Mouse (Mus musculus) E14TG2a.4 (cell line): ENCODE measurements around the gene A130010J15Rik.

Source experiments
- H3K27me3 ChIP-seq: 2 replicates; pipeline ENCODE4 v1.6.1; 2014; ENCODE audit warnings: low read length, control low read depth; ENCODE audit not compliant: insufficient read depth
- H3K36me3 ChIP-seq: 2 replicates; pipeline ENCODE4 v1.6.1; 2014; ENCODE audit warnings: low read length, control low read depth; ENCODE audit not compliant: insufficient read depth
- H3K4me1 ChIP-seq: replicated peaks from 2 replicates; pipeline ENCODE4 v1.6.1; 2014; ENCODE audit warnings: low read depth, low read length, control low read depth
- H3K4me3 ChIP-seq: replicated peaks from 2 replicates; pipeline ENCODE4 v1.5.1; 2014; ENCODE audit warnings: mild to moderate bottlenecking, low read length
- H3K9me3 ChIP-seq: 2 replicates; pipeline ENCODE4 v1.6.1; 2014; ENCODE audit warnings: low read length, control low read depth
- CTCF ChIP-seq: conservative IDR thresholded peaks from 2 replicates; pipeline ENCODE4 v1.5.1; 2014; ENCODE audit warnings: low read length
- NANOG ChIP-seq: IDR thresholded peaks from 2 replicates; pipeline ENCODE4 v1.6.1; 2014; ENCODE audit warnings: borderline replicate concordance, low read length, mixed read lengths
- POU5F1 ChIP-seq: IDR thresholded peaks from 2 replicates; pipeline ENCODE4 v1.6.1; 2014; ENCODE audit warnings: low read length, borderline replicate concordance

The A130010J15Rik gene

DNA sequence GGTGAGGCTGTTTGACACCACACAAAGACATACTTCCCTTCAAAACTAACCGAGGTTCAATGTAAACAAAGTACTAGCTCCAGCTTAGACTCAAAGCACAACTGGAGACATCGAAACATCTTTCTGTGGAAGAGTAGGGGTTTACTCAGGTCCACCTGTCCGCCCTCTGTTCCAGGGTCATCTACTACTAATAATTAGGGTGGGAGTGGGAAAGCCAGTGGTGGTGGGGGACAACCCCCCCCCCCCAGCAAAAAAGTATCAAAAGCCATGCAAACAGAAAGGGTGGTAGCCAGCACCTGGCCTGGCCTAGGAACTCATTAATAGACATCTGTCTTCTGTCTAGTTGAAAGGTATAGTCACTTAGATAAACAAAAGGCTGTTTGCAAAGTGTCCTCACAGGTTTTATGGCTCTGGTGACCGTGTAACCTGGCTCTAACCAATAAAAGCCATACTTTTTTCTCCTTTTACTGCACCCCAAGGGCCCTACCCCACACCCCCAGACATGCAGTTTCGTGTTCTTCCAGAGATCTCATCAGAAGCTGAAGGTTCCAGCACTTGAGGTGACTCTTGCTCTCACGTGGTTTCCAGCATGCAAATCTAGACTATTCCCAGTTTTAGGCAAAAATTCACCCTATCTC lies 36.4 kb upstream of the A130010J15Rik start:
- Histone ChIP-seq H3K9me3 (no peaks in the 10 kb centered on the region), H3K4me3 (no peak overlapping the region), H3K4me1 (peaks cover 39% of the 10 kb centered on the region), H3K36me3 (peaks cover 19% of the 10 kb centered on the region), H3K27me3 (peaks cover 9% of the 10 kb centered on the region; the same call in 1 of the 2 replicates)
- TF ChIP-seq CTCF: no peak
- no peak for TF ChIP-seq POU5F1
- no peak for TF ChIP-seq NANOG

DNA sequence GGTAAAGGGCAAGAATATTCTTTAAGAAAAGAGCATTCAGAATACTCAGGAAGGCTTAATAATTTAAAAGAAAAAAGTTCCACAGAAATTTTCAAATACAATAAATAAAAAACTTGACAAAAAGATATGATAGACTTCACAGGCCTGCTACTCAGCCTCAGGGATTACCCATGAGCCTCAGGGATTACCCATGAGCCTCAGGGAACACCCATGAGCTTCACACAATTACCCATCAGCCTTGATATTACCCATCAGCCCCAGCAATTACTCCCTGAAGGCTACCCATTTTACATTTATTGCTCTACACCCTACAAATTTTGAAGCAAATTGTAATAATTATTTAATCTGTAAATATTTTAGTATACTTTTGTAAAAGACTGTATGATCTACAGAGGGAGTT lies 35.5 kb upstream of the A130010J15Rik start:
- Histone ChIP-seq H3K9me3 (no peaks in the 10 kb centered on the region), H3K36me3 (peaks cover 10% of the 10 kb centered on the region), H3K4me3 (no peak overlapping the region), H3K4me1 (peaks cover 29% of the 10 kb centered on the region), H3K27me3 (peaks cover 10% of the 10 kb centered on the region; the same call in 1 of the 2 replicates)
- no peak for TF ChIP-seq POU5F1
- TF ChIP-seq CTCF: no peak
- TF ChIP-seq NANOG: no peak

- TF ChIP-seq CTCF: peak; percentile 84
- TF ChIP-seq NANOG: no peak
- H3K36me3 ChIP-seq: no peaks in the 10 kb centered on the region
- H3K4me3 ChIP-seq: no peak overlapping the region
- peaks cover 20% of the 10 kb centered on the region for H3K27me3 ChIP-seq
- H3K9me3 ChIP-seq: no peaks in the 10 kb centered on the region
- H3K4me1 ChIP-seq: peaks cover 16% of the 10 kb centered on the region
Observed at GRCm38 (mm10) chr1:193133726-193134125, 34.1 kb upstream of the A130010J15Rik start.

DNA sequence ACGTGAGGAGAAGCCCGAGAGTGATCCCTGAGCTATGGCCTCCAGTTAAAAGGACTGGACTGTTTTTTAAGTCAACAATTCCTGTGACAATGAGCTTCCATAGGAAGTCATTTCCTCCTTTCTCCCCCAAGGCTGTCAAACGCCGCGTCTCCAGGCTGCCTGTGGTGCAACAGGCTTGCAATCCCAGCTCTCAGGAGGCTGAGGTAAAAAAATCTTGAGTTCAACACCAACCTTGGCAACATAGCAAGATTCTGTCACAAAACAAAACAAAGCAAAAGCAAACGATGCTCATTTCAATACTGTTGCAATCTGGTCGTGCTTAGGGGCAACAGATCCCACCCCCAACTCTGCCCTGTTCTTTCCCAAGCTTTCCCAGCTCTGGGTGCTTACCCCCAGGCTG lies 29.8 kb upstream of the A130010J15Rik start:
- TF ChIP-seq POU5F1 (no peak), CTCF (no peak), NANOG (no peak)
- no peaks in the 10 kb centered on the region for H3K36me3 ChIP-seq
- H3K4me3 ChIP-seq: no peak overlapping the region
- H3K9me3 ChIP-seq: no peaks in the 10 kb centered on the region
- H3K27me3 ChIP-seq: peaks cover 25% of the 10 kb centered on the region
- H3K4me1 ChIP-seq: peaks cover 5% of the 10 kb centered on the region; the same call in 1 of the 2 replicates

DNA sequence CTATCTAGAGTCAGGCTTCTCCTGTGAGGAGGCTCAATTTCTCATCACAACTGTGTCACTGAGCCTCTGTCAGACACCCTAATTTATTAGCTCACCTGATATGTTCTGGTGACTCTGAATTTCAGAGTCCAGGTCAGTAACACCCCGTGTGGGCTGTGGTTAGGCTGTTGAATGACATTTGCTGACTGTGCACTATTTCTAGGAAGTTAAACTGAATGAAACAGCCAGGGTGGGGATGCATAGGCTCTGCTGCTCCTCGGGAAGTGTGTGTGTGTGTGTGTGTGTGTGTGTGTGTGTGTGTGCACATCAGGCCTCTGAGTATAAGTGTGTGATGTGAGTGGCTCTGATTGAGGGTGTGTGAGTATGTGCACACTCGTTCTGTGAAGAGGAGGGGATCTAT lies 29.2 kb upstream of the A130010J15Rik start:
- Histone ChIP-seq H3K4me1 (peaks cover 5% of the 10 kb centered on the region; the same call in 1 of the 2 replicates), H3K27me3 (peaks cover 25% of the 10 kb centered on the region), H3K4me3 (no peak overlapping the region), H3K9me3 (no peaks in the 10 kb centered on the region), H3K36me3 (no peaks in the 10 kb centered on the region)
- TF ChIP-seq NANOG (no peak), POU5F1 (no peak), CTCF (no peak)

DNA sequence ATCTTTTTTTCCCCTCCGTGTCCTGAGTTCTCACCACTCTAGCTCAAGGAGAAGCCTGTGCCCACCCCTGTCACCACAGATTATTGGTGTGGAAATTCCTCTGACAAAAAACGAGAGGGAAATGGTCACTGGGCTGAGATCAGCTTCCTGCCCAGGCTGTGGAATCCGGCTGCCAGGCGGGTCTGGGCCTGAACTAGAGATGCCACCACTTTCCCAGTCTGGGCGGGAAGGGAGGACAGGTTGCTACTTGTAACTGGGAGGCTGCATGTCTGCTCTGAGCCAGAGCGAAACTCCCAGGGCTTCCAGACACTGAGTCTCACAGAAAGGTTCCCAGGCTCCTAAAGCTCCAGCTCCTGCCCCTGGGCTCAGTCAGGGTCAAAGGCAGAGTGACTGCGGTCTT lies 26.7 kb upstream of the A130010J15Rik start:
- Histone ChIP-seq H3K9me3 (no peaks in the 10 kb centered on the region), H3K27me3 (peaks cover 27% of the 10 kb centered on the region), H3K4me1 (peaks cover 5% of the 10 kb centered on the region; the same call in 1 of the 2 replicates), H3K4me3 (no peak overlapping the region), H3K36me3 (no peaks in the 10 kb centered on the region)
- TF ChIP-seq CTCF (no peak), POU5F1 (no peak), NANOG (no peak)

- peaks cover 5% of the 10 kb centered on the region; the same call in 1 of the 2 replicates for H3K4me1 ChIP-seq
- no peak for TF ChIP-seq CTCF
- TF ChIP-seq NANOG: no peak
- TF ChIP-seq POU5F1: no peak
- H3K27me3 ChIP-seq: peaks cover 23% of the 10 kb centered on the region
- no peaks in the 10 kb centered on the region for H3K36me3 ChIP-seq
- H3K4me3 ChIP-seq: no peak overlapping the region
- no peaks in the 10 kb centered on the region for H3K9me3 ChIP-seq
Observed at GRCm38 (mm10) chr1:193142517-193143062, 25.3 kb upstream of the A130010J15Rik start.

DNA sequence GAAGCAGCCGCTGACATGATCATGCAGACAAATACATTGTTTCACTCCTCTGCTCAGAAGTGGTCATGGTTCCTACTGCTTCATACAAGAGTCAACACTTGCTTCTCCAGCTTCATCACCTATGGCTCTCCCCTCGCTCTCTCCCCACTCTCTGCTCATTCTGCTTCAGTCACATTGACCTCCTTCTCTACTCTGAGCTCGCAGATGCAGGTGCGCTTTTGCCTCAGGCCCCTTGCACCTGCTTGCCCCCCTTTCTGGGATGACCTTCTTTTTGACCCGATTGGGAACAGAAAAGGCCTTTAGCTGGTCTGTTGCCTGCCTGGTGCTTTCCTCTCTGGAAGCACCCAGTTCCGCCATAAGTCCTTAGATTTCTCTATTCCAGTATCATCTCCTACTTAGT lies 23.3 kb upstream of the A130010J15Rik start:
- no peaks in the 10 kb centered on the region for H3K9me3 ChIP-seq
- peaks cover 5% of the 10 kb centered on the region; the same call in 1 of the 2 replicates for H3K4me1 ChIP-seq
- H3K27me3 ChIP-seq: peaks cover 29% of the 10 kb centered on the region
- H3K4me3 ChIP-seq: no peak overlapping the region
- TF ChIP-seq POU5F1: no peak
- no peak for TF ChIP-seq NANOG
- no peak for TF ChIP-seq CTCF
- H3K36me3 ChIP-seq: no peaks in the 10 kb centered on the region

DNA sequence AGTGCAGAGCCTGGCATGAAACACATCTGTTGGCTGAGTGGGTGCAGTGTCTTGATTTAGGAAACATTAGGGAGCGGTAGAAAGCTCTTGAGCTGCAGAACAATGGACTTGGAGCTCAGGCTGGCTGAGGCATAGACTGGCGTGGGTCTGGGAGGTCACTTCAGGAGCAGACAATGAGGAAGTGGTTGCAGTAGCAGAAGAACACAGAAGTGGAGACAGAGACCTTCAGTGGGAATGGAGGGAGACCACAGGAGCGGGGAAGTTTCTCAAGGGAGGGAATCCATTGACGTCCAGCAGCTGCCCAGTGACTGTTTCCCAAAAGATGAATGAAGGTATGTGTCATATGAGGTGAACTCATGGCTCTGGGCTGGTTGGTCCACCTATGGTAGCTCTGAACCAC lies 22.7 kb upstream of the A130010J15Rik start:
- TF ChIP-seq CTCF: no peak
- TF ChIP-seq NANOG: no peak
- no peak for TF ChIP-seq POU5F1
- H3K4me1 ChIP-seq: peaks cover 5% of the 10 kb centered on the region; the same call in 1 of the 2 replicates
- H3K36me3 ChIP-seq: no peaks in the 10 kb centered on the region
- H3K27me3 ChIP-seq: peaks cover 29% of the 10 kb centered on the region
- no peaks in the 10 kb centered on the region for H3K9me3 ChIP-seq
- H3K4me3 ChIP-seq: no peak overlapping the region
